Mouse (Mus musculus): ENCODE measurements at regions not wholly inside any gene's neighbourhood (a gene's known extent, or its start where the extent isn't known, plus 50 kb on each side); places are given as distances from the start of the nearest gene placed in this dataset.

- TF ChIP-seq MAFK (IDR thresholded peaks at IDR 0.05; ENCODE audit: insufficient read depth, low read depth, low read length) (no peak), CHD2 (IDR thresholded peaks at IDR 0.05; ENCODE audit: low read depth, low read length) (no peak)
Observed at GRCm38 (mm10) chr6:12868251-12868650, 119.0 kb upstream of the Thsd7a start.
